Mouse (Mus musculus) testis, adult 2 months (tissue): ENCODE results near the gene Mad1l1.

Experiments used
- CTCF ChIP-seq: fragments of 200-500 bp; IDR thresholded peaks from 2 replicates; pipeline ENCODE4 v1.5.1; 2012; ENCODE audit warnings: low read depth, mild to moderate bottlenecking, inconsistent platforms, low read length, moderate library complexity; ENCODE audit not compliant: control insufficient read depth, insufficient read depth, insufficient replicate concordance
- POLR2A ChIP-seq: fragments of 200-500 bp; IDR thresholded peaks from 2 replicates; pipeline ENCODE4 v1.6.1; 2012; ENCODE audit warnings: low read depth, mild to moderate bottlenecking, inconsistent platforms, low read length, moderate library complexity; ENCODE audit not compliant: control insufficient read depth

DNA sequence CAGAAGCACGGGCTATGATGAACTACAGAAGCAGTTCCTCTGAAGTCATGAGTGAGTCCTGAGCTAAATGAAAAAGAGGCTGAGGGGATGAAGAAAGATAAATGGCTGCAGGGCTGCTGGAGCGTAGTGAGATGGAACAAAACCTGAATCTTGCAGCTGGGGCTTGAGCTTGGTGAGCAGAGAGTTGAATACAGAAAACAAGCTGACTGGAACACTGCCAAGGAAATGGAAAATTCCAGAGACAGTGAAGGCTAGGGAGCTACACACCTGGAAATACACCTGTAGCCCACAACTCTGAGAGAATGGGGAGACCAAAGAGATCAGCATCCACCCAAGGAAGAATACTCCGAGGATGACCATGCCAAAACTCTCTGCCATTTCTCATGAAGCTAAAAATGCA, 93.0 kb downstream of the Mad1l1 start:
- TF ChIP-seq CTCF: no peak
- no peak for TF ChIP-seq POLR2A
